Mouse (Mus musculus): ENCODE results near the gene Psmb2. TPM values are rescaled to one million over a fixed set of nuclear protein-coding genes. Genes with fewer than 3 reads are reported as not detected.

The Psmb2 gene
- total RNA-seq, 2 experiments from 2014 or later, result 95.6 to 104 TPM

- no peak for DNase-seq (ENCODE audit: low spot score)
Measured at GRCm38 (mm10) chr4:126707439-126707826, 30.0 kb downstream of the Psmb2 start.

GRCm38 (mm10) chr4:126732111-126732510 lies 54.7 kb downstream of the Psmb2 start:
- no peak for DNase-seq (ENCODE audit: low spot score)

GRCm38 (mm10) chr4:126732531-126733380 lies 55.3 kb downstream of the Psmb2 start:
- no peak for DNase-seq (ENCODE audit: low spot score)

GRCm38 (mm10) chr4:126734001-126734603 lies 56.7 kb downstream of the Psmb2 start:
- DNase-seq (ENCODE audit: low spot score), result no peak

GRCm38 (mm10) chr4:126734700-126735381 lies 57.4 kb downstream of the Psmb2 start:
- no peak for DNase-seq (ENCODE audit: low spot score)

- DNase-seq (ENCODE audit: low spot score), result no peak
Measured at GRCm38 (mm10) chr4:126735382-126736000, 58.1 kb downstream of the Psmb2 start.

- DNase-seq (ENCODE audit: low spot score), result no peak
Measured at GRCm38 (mm10) chr4:126736001-126736414, 58.6 kb downstream of the Psmb2 start, which contains the start of gene Tfap2e. Gene Tfap2e (minus strand): TSS chr4:126736240.

- no peak for DNase-seq (ENCODE audit: low spot score)
Measured at GRCm38 (mm10) chr4:126739966-126740676, 62.7 kb downstream of the Psmb2 start.

- peak; percentile 82 for DNase-seq (ENCODE audit: low spot score)
Measured at GRCm38 (mm10) chr4:126741448-126741847, 64.0 kb downstream of the Psmb2 start.

DNA sequence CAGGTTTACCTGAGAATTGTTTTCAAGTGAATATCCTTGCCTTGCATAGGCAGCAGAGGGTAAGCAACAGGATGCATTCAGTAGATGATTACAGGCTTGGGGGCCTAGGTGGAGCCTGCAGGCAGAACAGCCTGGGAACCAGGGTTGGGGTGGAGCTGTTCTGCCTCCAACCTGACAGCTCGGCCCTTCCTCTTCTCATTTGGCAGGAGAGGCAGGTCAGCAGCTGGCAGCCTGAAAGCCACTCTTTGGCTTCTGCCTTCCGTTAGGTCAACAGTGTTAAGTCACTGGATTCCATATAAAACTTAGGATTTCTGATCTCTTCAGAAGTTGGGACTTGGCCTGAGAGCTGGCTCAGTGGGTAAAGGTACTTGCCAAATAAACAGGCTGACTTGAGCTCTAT lies 65.5 kb downstream of the Psmb2 start:
- DNase-seq (ENCODE audit: low spot score), result no peak

GRCm38 (mm10) chr4:126743713-126744112 lies 66.3 kb downstream of the Psmb2 start:
- no peak for DNase-seq (ENCODE audit: low spot score)

DNA sequence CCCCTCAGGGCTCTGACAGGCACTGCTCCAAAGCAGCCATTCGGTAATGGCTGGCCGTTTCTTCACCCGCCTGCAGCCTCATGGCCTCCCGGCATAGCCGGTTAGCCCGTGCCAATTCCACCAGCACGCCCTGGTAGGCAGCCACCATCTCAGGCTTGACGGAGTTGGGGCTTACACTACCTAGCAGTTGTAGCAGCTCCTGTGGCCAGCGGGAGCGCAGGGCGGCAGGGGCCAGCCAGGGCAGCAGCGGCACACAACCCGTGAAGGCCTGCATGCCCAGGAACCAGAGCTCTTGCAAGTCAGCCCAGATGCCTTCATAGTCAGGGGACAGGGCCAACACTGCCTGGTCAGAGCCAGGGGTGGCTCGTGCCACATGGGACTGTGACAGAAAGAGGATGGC lies 67.4 kb downstream of the Psmb2 start:
- no peak for DNase-seq (ENCODE audit: low spot score)

- peak; percentile 41 for DNase-seq (ENCODE audit: low spot score)
Measured at GRCm38 (mm10) chr4:126745506-126746193, 68.2 kb downstream of the Psmb2 start.

GRCm38 (mm10) chr4:126746194-126746840 lies 68.9 kb downstream of the Psmb2 start:
- DNase-seq (ENCODE audit: low spot score), result no peak

DNA sequence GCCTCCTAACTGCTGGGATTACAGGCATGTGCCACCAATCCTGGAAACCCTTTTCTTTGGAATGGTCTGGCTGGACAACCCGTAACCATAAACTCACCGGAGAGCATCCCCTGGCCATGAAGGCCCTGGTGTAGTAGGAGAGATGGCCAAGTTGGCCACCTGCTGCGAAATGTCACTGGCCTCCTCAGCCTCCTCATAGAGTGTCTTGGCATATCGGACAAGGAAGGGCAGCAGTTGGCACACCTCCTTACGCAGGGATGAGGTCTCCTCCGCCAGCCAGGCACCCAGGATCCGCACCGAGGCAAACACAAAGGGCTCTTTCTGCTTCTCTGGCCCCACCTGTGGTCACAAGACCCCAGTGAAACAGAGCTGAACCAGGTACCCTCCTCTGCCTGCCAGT lies 71.0 kb downstream of the Psmb2 start:
- no peak for DNase-seq (ENCODE audit: low spot score)

DNA sequence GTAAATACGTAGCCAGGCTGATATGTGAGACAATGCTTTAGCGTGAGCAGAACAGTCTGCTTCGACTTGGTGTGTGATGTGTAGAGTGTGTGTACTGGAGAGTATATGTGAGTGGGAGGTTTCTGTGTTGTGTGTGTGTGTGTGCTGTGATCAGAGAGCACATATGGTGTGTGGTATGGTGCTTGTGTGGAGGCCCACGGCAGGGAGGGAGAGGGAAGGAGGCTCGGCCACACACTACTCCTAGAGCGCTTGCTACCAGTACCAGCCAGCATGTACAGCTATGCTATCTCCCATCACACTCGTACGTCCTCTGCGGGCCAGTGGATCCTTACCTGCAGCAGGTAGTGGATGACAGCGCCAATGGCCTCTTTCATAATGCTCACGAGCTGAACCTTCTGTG lies 72.1 kb downstream of the Psmb2 start:
- no peak for DNase-seq (ENCODE audit: low spot score)

DNA sequence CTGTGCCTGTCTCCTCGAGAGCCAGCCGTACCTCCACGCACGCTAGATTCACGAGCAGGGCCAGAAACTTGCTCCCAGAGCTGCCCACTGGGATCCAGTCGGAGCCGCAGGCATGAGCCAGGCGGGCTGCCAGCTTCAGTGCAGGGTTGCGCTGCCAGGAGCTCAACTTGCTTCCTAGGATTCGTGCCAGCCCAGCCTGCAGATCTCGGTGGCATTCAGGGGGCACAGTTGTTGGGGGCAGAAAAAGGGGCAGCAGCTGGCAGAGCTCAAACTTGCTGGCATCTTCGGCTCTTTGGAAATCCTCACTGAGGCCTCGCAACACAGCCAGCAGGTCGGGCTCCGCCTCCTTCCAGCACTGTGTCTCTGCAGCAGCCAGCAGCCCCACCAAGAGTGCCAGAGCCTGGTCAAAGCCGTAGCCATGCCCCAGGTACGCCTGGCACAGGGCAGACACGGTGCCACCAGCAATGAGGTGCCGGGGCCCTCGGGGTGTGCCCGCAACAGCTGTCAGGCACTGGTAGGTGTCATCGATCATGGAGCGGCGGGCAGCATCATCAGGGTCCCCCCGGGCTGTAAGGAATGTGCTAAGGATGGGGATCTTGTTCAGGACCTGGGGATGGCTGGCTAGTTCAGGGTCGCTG lies 72.7 kb downstream of the Psmb2 start:
- DNase-seq (ENCODE audit: low spot score), result peak; percentile 71

DNA sequence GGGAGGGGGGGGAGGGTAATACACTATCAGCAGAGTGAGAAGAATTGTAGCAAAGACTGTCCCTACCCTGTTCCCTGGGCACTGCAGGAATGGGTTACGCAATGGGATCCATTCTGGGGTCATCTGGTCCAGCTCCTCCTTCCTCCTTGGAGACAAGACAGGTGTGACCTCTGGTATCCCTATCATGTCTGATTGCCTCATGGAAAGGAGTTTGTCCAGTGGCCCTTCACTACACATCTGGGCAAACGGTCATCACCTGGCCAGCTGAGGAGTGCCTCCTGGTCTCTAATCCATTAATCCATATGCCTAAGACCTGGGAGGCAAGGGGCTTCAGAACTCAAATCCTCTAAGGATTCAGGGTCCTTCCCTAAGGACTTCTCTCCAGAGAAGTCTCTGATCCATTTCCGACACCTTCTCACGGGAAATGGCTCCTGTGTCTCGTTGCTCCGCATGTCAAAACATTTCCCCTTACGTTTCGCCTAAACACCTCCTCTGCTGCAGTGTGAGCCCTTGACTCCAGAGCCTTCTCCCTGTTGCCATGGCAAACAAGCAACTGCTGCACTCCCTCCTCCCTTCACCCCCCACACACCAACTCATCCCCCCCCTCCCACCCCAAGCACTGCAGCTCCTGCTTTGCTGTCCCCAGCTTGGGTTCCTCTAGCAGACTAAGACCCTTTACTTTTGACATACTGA lies 73.6 kb downstream of the Psmb2 start:
- DNase-seq (ENCODE audit: low spot score), result no peak

DNA sequence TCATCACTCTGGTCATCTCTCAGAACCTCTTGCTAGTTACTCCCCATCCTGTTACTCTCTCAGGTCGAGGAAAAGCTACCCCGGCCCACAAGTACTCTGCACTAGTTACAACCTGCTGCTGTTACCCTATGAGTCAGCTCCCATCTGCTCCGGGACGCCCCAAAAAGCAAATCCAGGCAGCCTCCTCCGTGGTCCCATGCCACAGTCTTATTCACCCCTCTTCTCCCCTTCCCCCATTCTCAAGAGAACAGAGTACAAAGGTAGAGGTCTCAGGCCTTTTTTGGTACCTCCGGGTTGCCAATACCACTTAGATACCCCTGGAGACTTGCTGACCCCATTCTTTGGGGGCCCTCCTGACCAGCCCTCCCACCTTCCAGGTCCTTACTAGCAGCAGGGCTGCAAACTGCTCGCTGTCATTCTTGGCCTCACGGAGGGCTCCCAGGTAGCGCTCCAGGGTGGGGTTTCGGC lies 74.2 kb downstream of the Psmb2 start:
- no peak for DNase-seq (ENCODE audit: low spot score)

All from gastrocnemius, adult 18-20 months (tissue).